Mouse (Mus musculus) skeletal muscle tissue, adult 2 months (tissue): Measurements from ENCODE around the gene Pik3c2a.

Source experiments
- DNase-seq: peaks from one replicate; pipeline ENCODE4 v3.0.0-alpha.2; 2012; ENCODE audit warnings: low read depth, low spot score

Pik3c2a gene

GRCm38 (mm10) chr7:116298389-116298788 lies 144.9 kb downstream of the Pik3c2a start:
- no peak for DNase-seq

GRCm38 (mm10) chr7:116294961-116295360 lies 148.3 kb downstream of the Pik3c2a start:
- DNase-seq: no peak

GRCm38 (mm10) chr7:116292377-116292776 lies 150.9 kb downstream of the Pik3c2a start:
- no peak for DNase-seq

- DNase-seq: no peak
Measured at GRCm38 (mm10) chr7:116290559-116290958, 152.7 kb downstream of the Pik3c2a start.

- DNase-seq: no peak
Measured at GRCm38 (mm10) chr7:116288996-116289395, 154.3 kb downstream of the Pik3c2a start.

GRCm38 (mm10) chr7:116287959-116288358 lies 155.3 kb downstream of the Pik3c2a start:
- DNase-seq: no peak
